Mouse (Mus musculus) heart, embryonic 14.5 days (tissue): ENCODE data around the gene Oxct1. TPM values are rescaled to one million over a fixed set of nuclear protein-coding genes. Genes with fewer than 3 reads are reported as not detected.

Experiments used
- ATAC-seq: fragments of 200-750 bp; cut with Nextera tagmentation; 2 replicates; pipeline ENCODE4 v1.8.0; 2017; ENCODE audit warnings: low read depth, moderate TSS enrichment; ENCODE audit not compliant: insufficient number of reproducible peaks, insufficient read depth, low FRiP score
- H3K27ac ChIP-seq, 2 experiments: fragments of 200-500 bp in 1 of 2; fragments of 300-500 bp in 1 of 2; sonication (generic) in 1 of 2; replicated peaks in 1 of 2; 2 replicates each; pipeline ENCODE4 v1.5.1; 2012 to 2014; ENCODE audit warnings: low read depth in 2 of 2, low read length in 2 of 2, control low read depth in 1 of 2, mild to moderate bottlenecking in 1 of 2, mixed read lengths in 1 of 2; ENCODE audit not compliant: control insufficient read depth in 1 of 2, insufficient read depth in 1 of 2
- H3K27me3 ChIP-seq: fragments of 300-500 bp; sonication (generic); 2 replicates; pipeline ENCODE4 v1.6.1; 2014; ENCODE audit warnings: mild to moderate bottlenecking, low read length, control low read depth; ENCODE audit not compliant: control insufficient read depth, insufficient read depth
- H3K36me3 ChIP-seq: fragments of 300-500 bp; sonication (generic); 2 replicates; pipeline ENCODE4 v1.6.1; 2014; ENCODE audit warnings: mild to moderate bottlenecking, control low read depth, low read length, mixed read lengths; ENCODE audit not compliant: control insufficient read depth, insufficient read depth
- H3K4me1 ChIP-seq, 2 experiments: fragments of 200-500 bp in 1 of 2; fragments of 300-500 bp in 1 of 2; sonication (generic) in 1 of 2; 2 replicates each; pipeline ENCODE4 v1.6.1; 2012 to 2014; ENCODE audit warnings: low read length in 2 of 2, control low read depth in 1 of 2, mixed read lengths in 1 of 2; ENCODE audit not compliant: control insufficient read depth in 2 of 2, insufficient read depth in 2 of 2
- H3K4me2 ChIP-seq: fragments of 300-500 bp; sonication (generic); 2 replicates; pipeline ENCODE4 v1.6.1; 2014; ENCODE audit warnings: mild to moderate bottlenecking, low read length
- H3K4me3 ChIP-seq, 2 experiments: fragments of 200-500 bp in 1 of 2; fragments of 300-500 bp in 1 of 2; sonication (generic) in 1 of 2; 2 replicates each; pipeline ENCODE4 v1.5.1; 2012 to 2014; ENCODE audit warnings: low read length in 2 of 2, mild to moderate bottlenecking in 2 of 2, control low read depth in 1 of 2, low read depth in 1 of 2, moderate library complexity in 1 of 2; ENCODE audit not compliant: control insufficient read depth in 1 of 2, insufficient read depth in 1 of 2
- H3K9ac ChIP-seq: fragments of 300-500 bp; sonication (generic); 2 replicates; pipeline ENCODE4 v1.6.1; 2014; ENCODE audit warnings: mild to moderate bottlenecking, low read length
- H3K9me3 ChIP-seq: fragments of 300-500 bp; sonication (generic); 2 replicates; pipeline ENCODE4 v1.6.1; 2016; ENCODE audit warnings: low read length, control low read depth; ENCODE audit not compliant: control insufficient read depth
- WGBS: fragments of 180-500 bp; shearing (Covaris S2); extraction: QIAGEN DNeasy Blood & Tissue Kit; methylation state at CpG from one replicate; pipeline ENCODE4 v1.1.7; 2014; 5-methylcytosine and 5-hydroxymethylcytosine counted together
- polyA plus RNA-seq: library from polyadenylated mRNA; unstranded; fragments of >200 nt; fragmentation: Nextera tagmentation; extraction: Ambion mirVana; gene quantifications from 2 replicates; pipeline ENCODE4 v1.2.1, GENCODE M21; 2014

Oxct1 gene
- polyA plus RNA-seq, 1 experiment from 2014 or later: 327 TPM

DNA sequence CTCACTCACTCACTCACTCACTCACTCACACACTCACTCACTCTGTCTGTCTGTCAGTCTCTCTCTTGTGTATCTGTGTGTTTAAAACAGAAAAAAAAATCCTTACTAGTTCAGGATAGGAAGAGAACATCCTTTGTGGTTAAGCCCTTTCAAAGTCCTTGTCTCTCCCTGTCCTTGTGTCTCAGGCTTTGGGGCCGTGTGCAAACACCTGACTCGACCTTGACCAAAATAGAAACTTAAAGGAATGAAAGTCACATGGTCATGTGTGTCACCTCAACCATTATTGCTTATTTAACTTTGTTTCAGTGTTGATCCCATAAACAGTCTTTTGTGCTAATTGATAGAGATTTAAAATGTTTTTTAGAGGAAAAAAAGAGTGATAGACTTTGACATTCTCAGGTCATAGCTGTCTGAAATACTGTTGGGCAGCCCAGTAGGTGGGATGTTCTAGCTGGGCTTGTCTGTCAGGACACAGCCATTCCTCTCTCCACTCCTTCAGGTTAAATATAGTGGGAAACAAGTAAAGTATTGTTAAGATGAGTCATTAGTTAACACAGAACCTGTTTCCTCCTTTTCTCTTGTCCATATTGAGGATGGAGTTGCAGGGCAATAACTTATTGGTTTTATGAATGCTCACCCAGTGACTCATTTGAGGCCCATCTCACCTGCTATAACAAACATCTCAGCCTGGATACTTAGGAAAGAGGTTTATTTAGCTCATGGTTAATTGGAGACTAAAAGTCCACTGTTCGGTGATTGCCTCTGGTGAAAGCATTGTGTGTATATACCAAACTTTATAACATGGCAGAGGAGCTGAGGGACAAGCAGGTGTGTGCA, 7.2 kb downstream of the Oxct1 start:
- H3K4me3 ChIP-seq: no peak overlapping the region
- ATAC-seq: no peak
- H3K27ac ChIP-seq: peak overlapping the region; percentile 32 to 57; a peak in 3 of 4 replicates
- no peaks in the 10 kb centered on the region for H3K9me3 ChIP-seq
- no peak overlapping the region for H3K4me2 ChIP-seq
- peaks cover 7 to 31% of the 10 kb centered on the region in 2 experiments; a peak in 3 of 4 replicates for H3K4me1 ChIP-seq
- 47% methylated on average over 3 of the region's 3 CpGs for WGBS
- H3K9ac ChIP-seq: no peak overlapping the region; the same call in 1 of the 2 replicates
- peaks cover 30% of the 10 kb centered on the region for H3K36me3 ChIP-seq
- no peaks in the 10 kb centered on the region for H3K27me3 ChIP-seq

DNA sequence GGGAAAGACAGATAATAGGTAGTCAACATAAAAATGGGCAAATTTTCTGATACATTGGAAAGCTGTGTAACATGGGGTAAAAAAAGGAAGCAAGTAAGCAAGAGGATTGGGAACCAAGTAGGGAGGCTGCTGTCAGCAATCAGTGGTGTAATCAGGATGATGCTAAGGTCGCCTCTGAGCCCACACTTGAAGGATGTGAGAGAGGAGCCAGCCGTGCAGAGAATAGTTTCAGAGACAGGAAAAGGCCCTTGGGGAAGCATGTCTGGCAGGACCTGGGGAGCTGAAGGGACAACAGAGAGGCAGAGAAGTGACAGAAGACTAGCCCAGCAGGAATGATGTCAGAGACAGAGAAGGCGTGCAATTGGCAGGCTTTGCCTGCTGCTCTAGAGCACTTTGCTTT, 16.2 kb downstream of the Oxct1 start:
- Histone ChIP-seq H3K4me3 (no peak overlapping the region), H3K4me2 (no peak overlapping the region), H3K4me1 (peaks cover 0 to 3% of the 10 kb centered on the region in 2 experiments; a peak in 1 of 4 replicates), H3K27me3 (no peaks in the 10 kb centered on the region), H3K36me3 (peaks cover 64% of the 10 kb centered on the region), H3K9me3 (0 out of 2 replicates have a peak, but pooled peaks cover 5% of the 10 kb centered on the region), H3K9ac (no peak overlapping the region), H3K27ac (no peak overlapping the region)
- no peak for ATAC-seq
- 54% methylated on average over 3 of the region's 3 CpGs for WGBS

DNA sequence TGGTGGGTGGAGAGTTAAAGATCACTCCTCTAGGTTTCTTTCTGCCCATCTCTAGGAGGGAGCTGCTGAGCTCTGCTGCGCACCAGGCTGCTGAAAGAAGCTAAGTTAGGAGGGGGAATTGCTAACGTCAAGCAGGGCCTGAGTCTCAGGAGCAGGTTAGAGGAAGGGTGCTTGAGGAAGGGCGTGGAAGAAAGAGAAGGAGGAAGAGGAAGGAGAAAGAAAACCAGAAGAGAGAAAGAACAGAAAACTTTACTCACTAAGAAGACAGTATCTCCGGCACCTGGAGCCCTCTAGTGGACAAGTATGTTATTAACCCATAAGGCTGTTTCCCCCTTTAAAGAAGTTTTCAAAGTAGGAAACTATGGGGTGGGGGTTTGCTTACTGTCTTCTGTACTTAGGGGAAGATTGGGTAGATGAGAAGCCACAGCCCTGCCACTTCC, 16.9 kb downstream of the Oxct1 start:
- Histone ChIP-seq H3K27me3 (no peaks in the 10 kb centered on the region), H3K9me3 (0 out of 2 replicates have a peak, but pooled peaks cover 5% of the 10 kb centered on the region), H3K4me2 (peak overlapping the region; percentile 37), H3K27ac (no peak overlapping the region), H3K36me3 (peaks cover 64% of the 10 kb centered on the region), H3K4me3 (no peak overlapping the region), H3K4me1 (peaks cover 0 to 3% of the 10 kb centered on the region in 2 experiments; a peak in 1 of 4 replicates), H3K9ac (no peak overlapping the region; the same call in 1 of the 2 replicates)
- no peak for ATAC-seq
- WGBS: 22% methylated on average over 4 of the region's 4 CpGs

DNA sequence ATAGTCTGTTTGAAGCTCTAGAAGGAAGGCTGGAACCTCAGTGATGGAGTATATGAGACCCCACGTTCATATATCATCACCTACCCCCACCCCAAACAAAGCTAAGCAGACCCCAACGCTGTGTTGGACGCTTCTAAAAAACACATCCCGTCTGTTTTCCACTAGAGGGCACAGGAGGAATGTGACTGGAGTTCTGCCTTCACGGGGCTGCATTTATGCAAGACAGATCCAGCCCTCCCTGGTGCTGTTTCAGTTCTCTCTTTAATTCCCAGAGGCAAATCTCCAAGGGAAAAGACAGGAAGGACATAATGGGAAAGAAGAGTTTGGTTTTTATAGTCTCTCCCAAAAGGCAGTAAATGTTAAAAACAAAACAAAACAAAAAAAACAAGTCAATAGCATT, 30.4 kb downstream of the Oxct1 start:
- no peak for ATAC-seq
- H3K4me1 ChIP-seq: no peaks in the 10 kb centered on the region
- no peak overlapping the region for H3K27ac ChIP-seq
- H3K27me3 ChIP-seq: no peaks in the 10 kb centered on the region
- no peaks in the 10 kb centered on the region for H3K9me3 ChIP-seq
- WGBS: 18% methylated on average over 5 of the region's 5 CpGs
- no peak overlapping the region for H3K4me2 ChIP-seq
- no peak overlapping the region for H3K4me3 ChIP-seq
- no peak overlapping the region for H3K9ac ChIP-seq
- peaks cover 88% of the 10 kb centered on the region for H3K36me3 ChIP-seq

DNA sequence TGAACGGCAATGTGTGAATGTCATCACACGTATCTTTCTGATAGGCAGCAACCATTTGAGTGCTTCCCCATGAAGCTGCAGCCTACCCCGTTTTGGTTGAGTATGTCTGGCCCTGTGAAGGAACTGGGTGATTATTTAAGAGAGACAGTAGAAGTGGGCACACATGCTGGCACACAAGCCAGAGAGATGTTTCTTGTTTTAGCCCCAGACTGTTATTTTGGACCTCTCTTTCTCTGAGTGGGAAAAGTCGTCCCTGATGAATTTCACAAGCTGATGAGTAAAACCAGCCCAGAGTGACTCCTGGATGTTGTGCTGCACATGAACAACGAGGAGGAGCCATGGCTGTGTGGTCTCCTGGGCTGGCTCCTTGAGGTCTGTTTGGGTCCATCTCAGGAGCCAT, 37.4 kb downstream of the Oxct1 start:
- no peak for ATAC-seq
- Histone ChIP-seq H3K4me1 (peaks cover 5 to 8% of the 10 kb centered on the region in 2 experiments; a peak in 2 of 4 replicates), H3K27ac (peak overlapping the region; percentile 12 to 21; a peak in 1 of 4 replicates), H3K9me3 (no peaks in the 10 kb centered on the region), H3K27me3 (no peaks in the 10 kb centered on the region), H3K36me3 (peaks cover 56% of the 10 kb centered on the region), H3K9ac (no peak overlapping the region), H3K4me3 (no peak overlapping the region), H3K4me2 (no peak overlapping the region)
- WGBS: 47% methylated on average over 5 of the region's 5 CpGs

DNA sequence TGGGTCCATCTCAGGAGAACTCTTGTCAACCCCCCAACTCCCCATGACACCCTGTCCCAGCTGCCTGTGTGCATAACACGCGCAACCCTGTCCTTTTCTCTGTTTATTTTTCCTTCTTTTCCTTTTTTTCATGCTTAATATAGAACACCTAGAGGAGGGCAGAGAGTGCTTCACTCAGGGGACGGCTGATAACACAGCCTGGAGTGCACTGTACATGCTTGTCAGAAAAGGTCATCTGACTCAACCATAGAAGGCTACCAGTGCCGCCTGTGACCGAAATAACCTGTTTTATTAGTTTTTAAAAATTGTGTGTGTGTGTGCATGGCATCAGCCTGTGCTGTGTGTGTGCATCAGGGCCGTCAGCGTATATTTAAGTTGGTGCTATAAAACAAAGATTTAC, 37.8 kb downstream of the Oxct1 start:
- Histone ChIP-seq H3K36me3 (peaks cover 54% of the 10 kb centered on the region), H3K27me3 (no peaks in the 10 kb centered on the region), H3K4me2 (no peak overlapping the region), H3K9ac (no peak overlapping the region), H3K4me3 (no peak overlapping the region), H3K27ac (0 out of 4 replicates have a peak overlapping the region, but pooled peaks have one; percentile 12 to 21), H3K4me1 (peaks cover 5 to 8% of the 10 kb centered on the region in 2 experiments; a peak in 2 of 4 replicates), H3K9me3 (no peaks in the 10 kb centered on the region)
- WGBS: 44% methylated on average over 7 of the region's 7 CpGs
- ATAC-seq: no peak; the same call in 1 of the 2 replicates

DNA sequence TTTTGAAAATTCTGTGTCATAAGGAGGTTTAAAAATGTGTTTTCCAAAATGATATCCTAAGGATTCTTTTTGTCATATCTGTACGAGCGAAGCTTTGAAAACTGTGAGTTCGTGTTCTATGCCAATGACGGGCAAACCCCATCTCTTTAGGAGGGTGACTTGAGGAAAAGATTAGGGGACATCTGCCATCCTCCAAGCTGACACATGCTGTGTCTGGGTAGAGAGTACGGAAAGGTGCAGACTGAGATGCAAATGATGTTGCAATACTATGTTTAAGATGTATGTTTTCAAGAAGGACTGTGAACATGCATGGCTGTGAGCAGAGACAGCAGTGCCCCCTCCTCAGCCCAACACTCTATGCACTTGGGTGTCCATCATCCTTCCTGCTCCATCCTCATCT, 38.5 kb downstream of the Oxct1 start:
- no peaks in the 10 kb centered on the region for H3K9me3 ChIP-seq
- no peak overlapping the region for H3K27ac ChIP-seq
- H3K36me3 ChIP-seq: peaks cover 47% of the 10 kb centered on the region
- no peaks in the 10 kb centered on the region for H3K27me3 ChIP-seq
- WGBS: 90% methylated on average over 5 of the region's 5 CpGs
- no peak overlapping the region for H3K4me3 ChIP-seq
- H3K9ac ChIP-seq: no peak overlapping the region
- H3K4me2 ChIP-seq: no peak overlapping the region
- peaks cover 5 to 11% of the 10 kb centered on the region in 2 experiments; a peak in 2 of 4 replicates for H3K4me1 ChIP-seq
- ATAC-seq: no peak
